Comparison of ENCODE assay signal across 8 mouse cellular contexts in the genomic region with DNA sequence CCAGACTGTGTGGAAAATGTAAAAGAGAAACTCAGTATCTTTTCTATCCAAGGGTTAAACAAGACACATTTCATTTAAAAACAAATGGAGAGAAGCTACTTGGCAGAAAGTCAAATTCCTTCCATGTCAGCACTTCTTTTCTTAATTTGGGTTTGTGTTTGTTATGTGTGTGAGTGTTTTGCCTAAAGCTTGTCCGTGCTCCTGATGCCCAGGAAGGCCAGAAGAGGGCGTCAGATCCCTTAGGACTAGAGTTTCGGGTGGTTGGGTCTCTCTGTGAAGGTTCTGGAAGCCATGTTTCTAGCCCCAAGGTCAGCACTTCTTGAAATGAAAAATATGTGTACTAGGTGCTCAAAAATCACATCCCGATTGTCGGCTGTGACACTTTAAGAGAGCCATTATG. TPM values are rescaled to one million over a fixed set of nuclear protein-coding genes. Genes with fewer than 3 reads are reported as not detected.
DNase-seq lines count a peak whose midpoint lies in the region; ATAC-seq and TF ChIP-seq lines count a peak whose summit lies in the region.

No protein-coding gene starts in this region.

- H3K4me1 ChIP-seq in heart, embryonic 11.5 days (ENCODE audit: control insufficient read depth, insufficient read depth, low read length): peaks cover 36% of the 10 kb centered on the region
- H3K4me1 ChIP-seq in cortical plate, adult 2 months (ENCODE audit: control insufficient read depth, insufficient read depth, low read length): no peaks in the 10 kb centered on the region
- H3K4me1 ChIP-seq in liver, embryonic 13.5 days (replicated peaks): peaks cover 26% of the 10 kb centered on the region

- H3K27me3 ChIP-seq in heart, embryonic 11.5 days (ENCODE audit: control insufficient read depth, insufficient read depth, low read length): peaks cover 25% of the 10 kb centered on the region
- peaks cover 40% of the 10 kb centered on the region for H3K27me3 ChIP-seq in liver, embryonic 13.5 days

- H3K36me3 ChIP-seq in heart, embryonic 11.5 days (ENCODE audit: control insufficient read depth, insufficient read depth, low read length): no peaks in the 10 kb centered on the region
- no peaks in the 10 kb centered on the region for H3K36me3 ChIP-seq in liver, embryonic 13.5 days

- TF ChIP-seq CTCF in cortical plate, adult 2 months (IDR thresholded peaks at IDR 0.05; ENCODE audit: extremely low read depth, insufficient read depth, low read length): peak; percentile 43

- no peak overlapping the region for H3K27ac ChIP-seq in heart, embryonic 11.5 days (ENCODE audit: low read depth, low read length)
- no peak overlapping the region for H3K27ac ChIP-seq in cortical plate, adult 2 months (ENCODE audit: insufficient read depth, low read length)
- H3K27ac ChIP-seq in liver, embryonic 13.5 days: no peak overlapping the region

- H3K4me3 ChIP-seq in heart, embryonic 11.5 days (ENCODE audit: low read depth, low read length): no peak overlapping the region
- H3K4me3 ChIP-seq in cortical plate, adult 2 months (ENCODE audit: insufficient read depth, low read length): no peak overlapping the region
- no peak overlapping the region for H3K4me3 ChIP-seq in liver, embryonic 13.5 days (replicated peaks)

- H3K9me3 ChIP-seq in heart, embryonic 11.5 days (replicated peaks; ENCODE audit: control insufficient read depth, low read length): no peaks in the 10 kb centered on the region
- no peaks in the 10 kb centered on the region for H3K9me3 ChIP-seq in liver, embryonic 13.5 days (replicated peaks)

- TF ChIP-seq POLR2A in cortical plate, adult 2 months (IDR thresholded peaks at IDR 0.05; ENCODE audit: extremely low read depth, insufficient read depth, low read length): no peak

- no peak for ATAC-seq in heart, embryonic 11.5 days (replicated peaks; ENCODE audit: insufficient number of reproducible peaks, low FRiP score, low TSS enrichment)
- ATAC-seq in liver, embryonic 13.5 days (ENCODE audit: low read depth): no peak

- H3K9ac ChIP-seq in heart, embryonic 11.5 days (ENCODE audit: low read depth, low read length): no peak overlapping the region
- no peak overlapping the region for H3K9ac ChIP-seq in liver, embryonic 13.5 days

- 63% methylated on average over 5 of the region's 5 CpGs for WGBS in heart, embryonic 11.5 days (ENCODE audit: insufficient replicate concordance)
- 56% methylated on average over 5 of the region's 5 CpGs for WGBS in liver, embryonic 13.5 days (ENCODE audit: insufficient replicate concordance)

- no peak for DNase-seq in heart, adult 18-20 months
- peak; percentile 87 for DNase-seq in 416B (ENCODE audit: low read depth)
- DNase-seq in liver, embryonic 13.5 days: no peak
- DNase-seq in spleen, postnatal 14 days (ENCODE audit: low spot score in 2 of 2): no peak
- no peak for DNase-seq in thymus, postnatal 36 days
- no peak for DNase-seq in urinary bladder, adult 2 months (ENCODE audit: low spot score)

- H3K4me2 ChIP-seq in heart, embryonic 11.5 days: peak overlapping the region; percentile 31
- peak overlapping the region; percentile 47 for H3K4me2 ChIP-seq in liver, embryonic 13.5 days

RNA-seq across cellular contexts. Expression of a gene that starts 15.8 kb away (rescaled TPM):
- polyA plus RNA-seq in heart, embryonic 11.5 days (2014; fragmentation: Nextera tagmentation; extraction: Ambion mirVana): 19.4 TPM in 2 replicates
- 10 to 100 TPM; 12.4 to 16.1 TPM for total RNA-seq in heart, adult 18-20 months (2021)
- polyA plus RNA-seq in cortical plate, adult 2 months (2012; rRNA removed): 15.4 and 16.6 TPM in 2 replicates
- 18.6 and 20.5 TPM in 2 replicates for polyA plus RNA-seq in liver, embryonic 13.5 days (2015; fragmentation: Nextera tagmentation; extraction: Ambion mirVana)
- 63.0 and 70.3 TPM in 2 replicates for polyA plus RNA-seq in urinary bladder, adult 2 months (2012; rRNA removed)
